Mouse (Mus musculus) kidney, adult 11 months (tissue): ENCODE measurements around the gene Lsg1.

Experiments used
- DNase-seq: peaks from one replicate; pipeline ENCODE4 v3.0.0; 2022

Lsg1 gene

GRCm38 (mm10) chr16:30516993-30517392 lies 70.4 kb downstream of the Lsg1 start:
- DNase-seq: no peak

- no peak for DNase-seq
Measured at GRCm38 (mm10) chr16:30515418-30515817, 72.0 kb downstream of the Lsg1 start.

DNA sequence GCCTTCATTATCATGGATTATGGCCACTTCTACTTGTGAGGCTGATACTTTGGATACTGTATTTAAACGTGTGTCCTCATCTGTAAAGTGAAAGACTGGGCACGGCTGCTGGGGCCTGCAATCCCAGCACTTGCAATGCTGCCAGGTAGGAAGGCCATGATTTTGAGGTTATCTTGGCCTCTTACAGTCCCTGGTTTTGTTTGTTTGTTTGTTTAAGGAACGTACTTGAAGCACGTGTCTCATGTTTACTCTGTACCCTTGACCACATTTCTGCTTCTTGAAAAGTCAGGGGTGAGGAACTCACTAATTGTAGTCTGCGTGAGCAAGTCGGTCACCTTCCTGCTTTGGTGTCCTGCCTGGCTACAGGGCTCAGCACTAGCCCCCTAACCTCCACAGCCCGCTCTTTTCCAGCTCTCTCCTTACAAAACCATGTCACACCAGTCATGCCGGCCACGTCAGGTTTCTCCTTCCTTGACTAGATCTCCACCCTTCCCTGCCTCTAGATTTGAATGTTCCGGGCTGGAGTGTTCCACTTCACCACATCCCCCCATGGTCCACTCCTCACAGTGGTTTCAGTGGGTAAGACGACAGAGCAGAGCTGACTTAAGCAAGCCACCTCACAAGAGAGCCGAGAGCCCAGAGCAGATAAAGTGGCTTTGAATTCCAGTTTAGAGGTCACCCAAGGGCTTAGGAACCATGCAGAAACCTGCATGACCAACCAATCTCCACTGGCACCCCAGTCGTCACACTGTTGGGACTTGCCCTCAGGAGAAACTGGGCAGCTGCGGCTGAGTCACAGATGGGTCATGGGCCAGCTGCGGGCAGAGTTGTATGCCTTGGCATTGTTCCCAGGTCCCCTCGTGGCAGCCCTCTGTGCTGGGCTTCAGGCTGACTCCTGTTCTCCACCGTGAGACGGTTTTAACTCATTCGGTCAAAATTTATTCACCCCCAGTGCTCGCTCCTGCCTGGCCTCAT lies 74.1 kb downstream of the Lsg1 start:
- peak; percentile 84 for DNase-seq

GRCm38 (mm10) chr16:30512375-30513049 lies 74.9 kb downstream of the Lsg1 start:
- peak; percentile 83 for DNase-seq

GRCm38 (mm10) chr16:30511563-30512340 lies 75.6 kb downstream of the Lsg1 start:
- no peak for DNase-seq

DNA sequence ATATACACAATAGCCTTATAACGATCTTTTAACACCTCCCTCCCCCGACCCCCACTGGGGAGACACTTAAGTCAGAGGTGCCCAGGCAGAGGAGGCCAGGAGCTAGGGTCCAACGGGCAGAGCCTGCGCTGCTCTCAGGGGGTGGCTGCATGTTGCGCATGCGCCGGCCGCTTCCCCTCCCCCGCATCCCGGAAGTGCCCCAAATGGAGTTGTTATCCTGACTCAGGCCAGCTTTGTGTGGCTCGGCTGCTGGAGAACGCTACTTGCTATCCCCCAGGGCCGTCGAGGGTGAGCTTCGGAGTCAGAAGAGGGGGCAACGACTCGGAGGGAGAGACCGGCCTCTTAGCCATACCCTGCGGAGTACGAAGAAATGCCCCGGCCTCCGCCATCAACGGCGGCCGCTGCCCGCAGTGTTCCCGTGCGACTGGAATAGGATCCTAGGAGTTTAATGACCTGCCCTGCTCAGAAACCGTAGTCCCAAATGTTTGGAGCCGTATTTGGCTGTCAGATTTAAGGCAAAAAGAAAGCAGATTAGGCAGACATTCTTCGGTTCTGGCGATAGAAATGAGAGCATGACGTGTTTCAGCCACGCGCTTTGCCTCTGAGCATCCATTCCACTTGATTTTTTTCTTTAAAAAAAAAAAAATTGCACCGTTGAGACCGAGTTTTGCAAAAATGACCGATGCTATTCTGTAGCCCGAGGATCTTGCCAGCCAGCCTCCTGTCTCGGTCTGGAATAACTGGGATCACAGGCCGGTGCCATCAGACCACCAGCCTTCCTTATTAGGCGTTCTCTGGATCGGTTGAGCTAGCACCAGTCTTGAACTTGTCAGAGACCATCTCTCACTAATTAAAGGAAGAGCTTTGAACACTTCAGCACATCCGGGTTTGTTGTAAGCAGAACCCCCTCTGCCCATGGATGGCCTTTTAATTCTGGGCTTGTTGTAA lies 76.6 kb downstream of the Lsg1 start:
- peak; percentile 88 for DNase-seq
